ENCODE assay signal across 20 mouse cellular contexts in genomic region chr8:74942056-74942455, GRCm38 (mm10). TPM values are rescaled to one million over a fixed set of nuclear protein-coding genes. Genes with fewer than 3 reads are reported as not detected.
DNase-seq lines count a peak whose midpoint lies in the region; ATAC-seq and TF ChIP-seq lines count a peak whose summit lies in the region.
"Had no signal": no experiment of that assay in that cellular context is flagged by ENCODE, and none has a peak within 500 bp of the region (broad histone marks: within the 10 kb centered on the region; RNA-seq: fewer than 3 reads in every experiment).

No protein-coding gene starts in this region.

- H3K4me2 ChIP-seq in heart, embryonic 12.5 days = no peak overlapping the region
- no peak overlapping the region for H3K4me2 ChIP-seq in intestine, embryonic 14.5 days (ENCODE audit: low read length)
- H3K4me2 ChIP-seq in intestine, embryonic 15.5 days (replicated peaks) = no peak overlapping the region

- intact Hi-C loops in heart, adult 2 months (cut with DNase I) = no loop called here

- no peaks in the 10 kb centered on the region for H3K79me2 ChIP-seq in heart, adult 2 months (replicated peaks; ENCODE audit: control insufficient read depth, insufficient read depth, low read length)

- no peak overlapping the region for H3K27ac ChIP-seq in heart, embryonic 12.5 days (ENCODE audit: poor library complexity, severe bottlenecking)
- H3K27ac ChIP-seq in heart, embryonic 10.5 days = no peak overlapping the region
- no peak overlapping the region for H3K27ac ChIP-seq in heart, adult 2 months
- no peak overlapping the region for H3K27ac ChIP-seq in intestine, embryonic 14.5 days (ENCODE audit: low read depth)
- no peak overlapping the region for H3K27ac ChIP-seq in intestine, embryonic 15.5 days

- no peak overlapping the region for H3K9ac ChIP-seq in heart, embryonic 12.5 days
- no peak overlapping the region for H3K9ac ChIP-seq in heart, adult 2 months (ENCODE audit: low read depth, low read length)
- no peak overlapping the region for H3K9ac ChIP-seq in intestine, embryonic 14.5 days (ENCODE audit: low read length)
- no peak overlapping the region for H3K9ac ChIP-seq in intestine, embryonic 15.5 days

- H3K9me3 ChIP-seq in heart, embryonic 12.5 days (replicated peaks) = no peaks in the 10 kb centered on the region
- no peaks in the 10 kb centered on the region for H3K9me3 ChIP-seq in heart, embryonic 10.5 days
- H3K9me3 ChIP-seq in intestine, embryonic 14.5 days (ENCODE audit: control insufficient read depth, low read length) = no peaks in the 10 kb centered on the region
- no peaks in the 10 kb centered on the region for H3K9me3 ChIP-seq in intestine, embryonic 15.5 days
- H3K9me3 ChIP-seq: G1E had no signal

- no peak for TF ChIP-seq POLR2A in heart, adult 2 months (IDR thresholded peaks at IDR 0.05; ENCODE audit: insufficient read depth, low read depth, low read length)

- ATAC-seq in heart, embryonic 12.5 days (ENCODE audit: insufficient number of reproducible peaks, low FRiP score) = no peak
- no peak for ATAC-seq in intestine, embryonic 14.5 days (replicated peaks; ENCODE audit: low FRiP score, low TSS enrichment, low read depth)
- ATAC-seq in intestine, embryonic 15.5 days = no peak
- ATAC-seq: activated CD4-positive, CD25-positive, alpha-beta regulatory T cell, adult 4 months; CD4-positive, CD25-positive, alpha-beta regulatory T cell, adult 4 months; Patski had no signal

- H3K36me3 ChIP-seq in heart, embryonic 12.5 days = no peaks in the 10 kb centered on the region
- H3K36me3 ChIP-seq in heart, embryonic 10.5 days = no peaks in the 10 kb centered on the region
- H3K36me3 ChIP-seq in heart, adult 2 months (ENCODE audit: control insufficient read depth, insufficient read depth, low read length) = no peaks in the 10 kb centered on the region
- no peaks in the 10 kb centered on the region for H3K36me3 ChIP-seq in intestine, embryonic 14.5 days (ENCODE audit: control insufficient read depth, insufficient read depth, low read length)
- no peaks in the 10 kb centered on the region for H3K36me3 ChIP-seq in intestine, embryonic 15.5 days
- H3K36me3 ChIP-seq: G1E had no signal

- H3K4me3 ChIP-seq in heart, embryonic 12.5 days = no peak overlapping the region
- no peak overlapping the region for H3K4me3 ChIP-seq in heart, embryonic 10.5 days
- no peak overlapping the region for H3K4me3 ChIP-seq in heart, adult 2 months
- H3K4me3 ChIP-seq in intestine, embryonic 14.5 days (ENCODE audit: low read depth, low read length) = no peak overlapping the region
- no peak overlapping the region for H3K4me3 ChIP-seq in intestine, embryonic 15.5 days (replicated peaks)

- no peaks in the 10 kb centered on the region for H3K27me3 ChIP-seq in heart, embryonic 12.5 days (replicated peaks)
- no peaks in the 10 kb centered on the region for H3K27me3 ChIP-seq in heart, embryonic 10.5 days (ENCODE audit: insufficient read depth, poor library complexity, severe bottlenecking)
- no peaks in the 10 kb centered on the region for H3K27me3 ChIP-seq in heart, adult 2 months (ENCODE audit: control insufficient read depth, insufficient read depth, low read length)
- H3K27me3 ChIP-seq in intestine, embryonic 14.5 days (replicated peaks; ENCODE audit: control insufficient read depth, insufficient read depth, low read length) = no peaks in the 10 kb centered on the region
- no peaks in the 10 kb centered on the region for H3K27me3 ChIP-seq in intestine, embryonic 15.5 days (replicated peaks)

- H3K4me1 ChIP-seq in heart, embryonic 12.5 days (replicated peaks) = no peaks in the 10 kb centered on the region
- H3K4me1 ChIP-seq in heart, embryonic 10.5 days = no peaks in the 10 kb centered on the region
- no peaks in the 10 kb centered on the region for H3K4me1 ChIP-seq in heart, adult 2 months (ENCODE audit: control insufficient read depth, insufficient read depth, low read length)
- no peaks in the 10 kb centered on the region for H3K4me1 ChIP-seq in intestine, embryonic 14.5 days (replicated peaks; ENCODE audit: control insufficient read depth, insufficient read depth, low read length)
- H3K4me1 ChIP-seq in intestine, embryonic 15.5 days (replicated peaks) = no peaks in the 10 kb centered on the region

- WGBS in heart, embryonic 12.5 days = 92% methylated on average over 3 of the region's 3 CpGs
- 91% methylated on average over 3 of the region's 3 CpGs for WGBS in heart, embryonic 10.5 days
- WGBS in heart, adult 2 months = 90% methylated on average over 3 of the region's 3 CpGs
- WGBS in intestine, embryonic 14.5 days = 96% methylated on average over 3 of the region's 3 CpGs
- 95% methylated on average over 3 of the region's 3 CpGs for WGBS in intestine, embryonic 15.5 days

- DNase-seq in heart, adult 11 months = peak; percentile 53
- peak; percentile 53 for DNase-seq in heart, embryonic 10.5 days (ENCODE audit: low spot score)
- no peak for DNase-seq in heart, adult 2 months
- DNase-seq in intestine, embryonic 14.5 days (ENCODE audit: low spot score) = peak; percentile 15
- DNase-seq: adrenal gland, adult 2 months; adrenal gland, adult 8-10 months; adrenal gland, postnatal 10 days; adrenal gland, postnatal 14 days; adrenal gland, postnatal 25 days; adrenal gland, postnatal 36 days; B cell, adult 2 months; cerebellum, adult 11 months; cerebellum, adult 11-12 months; cerebellum, adult 18-20 months had no signal

- no peak for TF ChIP-seq CTCF in heart, adult 2 months (IDR thresholded peaks at IDR 0.05)

- no peak for TF ChIP-seq EP300 in heart, adult 2 months (IDR thresholded peaks at IDR 0.05; ENCODE audit: insufficient read depth, low read depth, low read length)

RNA-seq across cellular contexts. Expression of gene Hmgxb4, which starts 51.1 kb away (rescaled TPM):
- 23.8 and 28.4 TPM in 2 replicates for polyA plus RNA-seq in heart, embryonic 12.5 days (2016; fragmentation: Nextera tagmentation; extraction: Ambion mirVana)
- 23.7 and 32.8 TPM in 2 replicates for polyA plus RNA-seq in heart, embryonic 10.5 days (2016; fragmentation: Nextera tagmentation; extraction: Ambion mirVana)
- 10 to 100 TPM; 11.1 to 13.3 TPM for total RNA-seq in heart, adult 2 months (2021)
- 10.6 and 15.3 TPM in 2 replicates for polyA plus RNA-seq in heart, adult 2 months (2012; rRNA removed)
- 44.3 and 46.3 TPM in 2 replicates for polyA plus RNA-seq in intestine, embryonic 14.5 days (2014; fragmentation: Nextera tagmentation; extraction: Ambion mirVana)
- 28.9 and 29.7 TPM in 2 replicates for polyA plus RNA-seq in intestine, embryonic 15.5 days (2015; fragmentation: Nextera tagmentation; extraction: Ambion mirVana)

Comparison
In these comparisons a context has a peak if more than half of its experiments do, and no peak if none do; other contexts are left out.
1. DNase-seq: peak in heart, adult 11 months (single experiment), heart, embryonic 10.5 days (single experiment) and intestine, embryonic 14.5 days (single experiment); none in heart, adult 2 months (0 of 2).